Mouse (Mus musculus): ENCODE measurements around the gene Slc43a1.
"Not testable (repeated sequence)": the region's sequence is repeated elsewhere in the genome, so short reads cannot be mapped to it uniquely, and the experiment has no call there.

Gene Slc43a1

GRCm38 (mm10) chr2:84868521-84868943, 29.9 kb downstream of the Slc43a1 start:
- DNase-seq: peak; percentile 83

DNA sequence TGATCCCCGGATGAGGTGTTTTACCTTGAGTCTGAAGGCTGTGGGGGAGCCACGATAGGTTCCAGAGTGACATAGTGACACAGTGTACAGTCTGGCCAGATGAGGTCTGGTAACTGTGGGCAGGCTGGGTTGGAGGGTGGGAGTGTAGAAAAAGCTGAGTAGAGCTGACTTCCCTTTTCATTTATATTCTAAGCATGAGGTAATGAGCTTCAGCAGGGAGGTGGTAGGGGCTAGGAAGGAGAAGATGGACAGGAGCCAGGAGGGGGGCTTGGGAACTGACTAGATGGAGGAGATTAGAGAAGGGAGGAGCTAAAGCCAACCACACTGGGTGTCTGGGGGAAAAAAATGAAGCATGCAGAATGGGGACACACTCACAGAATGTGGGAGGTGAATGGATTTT, 30.3 kb downstream of the Slc43a1 start:
- DNase-seq: peak; percentile 50

GRCm38 (mm10) chr2:84870623-84871160, 32.0 kb downstream of the Slc43a1 start:
- DNase-seq: no peak

- DNase-seq: no peak
Observed at GRCm38 (mm10) chr2:84872105-84872716, 33.6 kb downstream of the Slc43a1 start.

DNA sequence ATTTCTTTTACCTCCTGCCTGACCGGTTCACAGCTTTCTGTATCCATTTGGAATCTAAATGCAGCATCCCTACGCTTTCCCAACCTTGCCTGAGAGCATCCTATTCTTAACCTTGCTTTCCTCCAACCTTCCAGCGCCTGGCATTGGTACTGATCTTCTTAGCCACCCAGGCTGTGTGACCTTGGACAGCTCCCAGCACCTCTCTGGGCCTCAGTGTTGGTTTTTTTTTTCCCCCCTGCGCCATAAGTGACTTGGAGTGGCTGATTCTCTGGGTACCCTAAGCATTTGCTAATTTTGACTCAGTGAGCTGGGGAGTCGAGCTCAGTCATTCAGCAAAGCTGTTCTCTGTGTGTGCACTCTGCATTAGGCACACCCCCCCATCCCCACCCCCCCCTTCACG, 37.2 kb downstream of the Slc43a1 start:
- no peak for DNase-seq

- DNase-seq: no peak
Observed at GRCm38 (mm10) chr2:84880590-84880989, 41.9 kb downstream of the Slc43a1 start.

DNA sequence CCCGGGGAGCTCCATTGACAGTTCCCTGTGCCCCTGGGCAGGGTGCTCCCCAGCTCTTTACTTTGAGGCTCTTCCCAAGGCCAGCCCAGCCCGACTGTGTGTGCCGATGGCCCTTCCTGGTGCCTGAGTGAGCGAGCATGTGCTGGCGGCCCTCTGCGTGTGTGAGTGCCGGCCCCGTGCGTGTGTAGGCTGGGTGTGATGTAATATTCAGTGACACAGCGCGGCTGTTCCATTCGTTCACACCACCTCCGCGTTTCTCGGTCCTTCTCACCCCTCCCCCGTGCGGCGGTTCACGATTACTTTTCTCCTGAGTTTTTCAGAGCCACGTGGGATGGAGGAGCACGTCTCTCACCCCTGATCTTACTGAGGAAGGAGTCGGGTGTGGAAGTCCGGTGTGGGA, 44.0 kb downstream of the Slc43a1 start:
- DNase-seq: peak; percentile 75

DNA sequence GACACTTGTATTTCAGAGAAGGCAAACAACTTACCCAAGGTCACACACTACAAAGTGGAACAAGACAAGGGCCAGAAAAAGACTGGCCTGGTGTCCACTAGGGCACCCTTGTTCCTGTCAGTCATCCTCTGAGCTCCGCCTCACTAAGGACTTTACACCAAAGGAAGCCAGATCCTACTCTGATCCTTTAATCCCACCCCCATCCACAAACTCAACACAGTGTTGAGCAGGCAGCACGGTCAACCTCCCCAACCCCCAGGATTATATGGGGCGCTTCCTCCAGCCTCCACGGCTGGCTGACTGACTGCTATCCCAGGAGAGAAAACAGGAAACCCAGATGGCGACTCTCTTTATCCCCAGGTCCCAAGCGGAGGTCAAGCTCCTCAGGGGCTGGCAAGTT, 44.4 kb downstream of the Slc43a1 start:
- no peak for DNase-seq

GRCm38 (mm10) chr2:84883530-84883929, 44.9 kb downstream of the Slc43a1 start:
- no peak for DNase-seq

DNA sequence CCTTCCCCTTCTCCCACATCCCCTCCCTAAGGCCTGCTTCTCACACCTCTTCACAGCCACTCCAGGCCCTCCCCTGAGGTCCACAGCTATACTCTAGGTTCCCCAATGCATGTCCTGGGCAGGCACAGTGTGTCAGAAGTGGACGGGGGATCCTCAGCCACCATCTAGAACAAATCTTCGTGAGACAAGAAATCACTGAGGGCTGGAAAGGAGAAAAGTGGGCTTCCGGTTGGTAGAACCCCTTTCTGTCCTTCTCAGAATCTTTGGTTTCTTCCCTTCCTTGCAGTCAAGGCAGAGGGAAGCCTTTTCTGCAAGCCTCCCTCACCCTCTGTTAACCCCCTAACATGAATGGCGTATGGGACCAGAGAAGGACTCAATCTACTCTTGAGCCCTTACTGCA, 45.3 kb downstream of the Slc43a1 start:
- DNase-seq: no peak

- no peak for DNase-seq
Observed at GRCm38 (mm10) chr2:84884611-84885010, 46.0 kb downstream of the Slc43a1 start.

- no peak for DNase-seq
Observed at GRCm38 (mm10) chr2:84885084-84886055, 46.7 kb downstream of the Slc43a1 start.

DNA sequence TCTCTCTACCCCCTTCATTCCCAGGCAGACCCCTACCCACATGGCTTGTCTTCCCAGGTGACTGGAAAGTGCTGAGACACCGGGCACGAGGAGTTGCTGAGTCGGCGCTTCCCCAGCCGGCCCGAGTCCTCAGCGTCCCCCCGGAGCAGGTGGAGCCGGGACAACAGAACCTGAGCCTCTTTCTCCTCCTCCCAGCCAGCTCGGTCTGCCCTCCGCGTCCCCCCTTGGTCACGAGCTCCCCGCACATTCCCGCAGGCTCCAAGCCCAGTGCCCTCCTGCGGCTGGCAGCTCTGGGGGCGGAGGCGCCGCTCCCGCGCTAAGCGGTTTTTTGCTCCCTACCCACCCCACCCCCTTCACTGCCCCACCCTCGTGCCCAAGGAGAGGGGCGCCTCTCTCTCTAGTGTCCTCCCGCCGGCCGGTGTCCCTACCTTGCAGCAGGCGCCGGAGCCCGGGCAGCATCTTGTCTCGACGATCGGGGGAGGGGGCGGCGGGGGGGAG, 47.6 kb downstream of the Slc43a1 start, which contains the start of gene Rtn4rl2:
Gene Rtn4rl2, minus strand, starts transcription at position 477 of the 498 bp plus-strand sequence.
- DNase-seq: peak; percentile 47

DNA sequence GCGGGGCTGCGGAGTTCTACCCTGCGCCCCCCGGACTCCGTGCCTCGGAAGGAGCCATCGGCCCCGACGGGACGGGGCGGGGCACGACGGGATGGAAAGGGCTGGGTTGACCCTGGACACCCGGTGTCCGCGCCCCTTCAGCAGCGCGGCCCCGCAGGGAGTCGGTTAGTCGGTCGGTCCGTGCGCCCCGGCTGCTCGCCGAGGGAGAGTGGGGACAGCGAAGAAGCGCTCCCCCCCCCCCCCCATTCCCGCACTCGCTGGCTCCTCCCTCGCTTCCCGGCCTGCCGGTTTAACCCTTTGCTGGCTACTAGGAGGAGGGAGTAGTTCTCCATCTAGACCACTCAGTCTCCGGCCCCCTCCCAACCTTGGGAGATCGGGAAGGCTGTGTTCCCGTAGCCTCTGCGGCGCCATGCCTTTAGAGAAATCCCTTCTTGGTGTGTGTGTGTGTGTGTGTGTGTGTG, 48.2 kb downstream of the Slc43a1 start:
- peak; percentile 63 for DNase-seq

GRCm38 (mm10) chr2:84887411-84888271, 49.0 kb downstream of the Slc43a1 start:
- no peak for DNase-seq

DNA sequence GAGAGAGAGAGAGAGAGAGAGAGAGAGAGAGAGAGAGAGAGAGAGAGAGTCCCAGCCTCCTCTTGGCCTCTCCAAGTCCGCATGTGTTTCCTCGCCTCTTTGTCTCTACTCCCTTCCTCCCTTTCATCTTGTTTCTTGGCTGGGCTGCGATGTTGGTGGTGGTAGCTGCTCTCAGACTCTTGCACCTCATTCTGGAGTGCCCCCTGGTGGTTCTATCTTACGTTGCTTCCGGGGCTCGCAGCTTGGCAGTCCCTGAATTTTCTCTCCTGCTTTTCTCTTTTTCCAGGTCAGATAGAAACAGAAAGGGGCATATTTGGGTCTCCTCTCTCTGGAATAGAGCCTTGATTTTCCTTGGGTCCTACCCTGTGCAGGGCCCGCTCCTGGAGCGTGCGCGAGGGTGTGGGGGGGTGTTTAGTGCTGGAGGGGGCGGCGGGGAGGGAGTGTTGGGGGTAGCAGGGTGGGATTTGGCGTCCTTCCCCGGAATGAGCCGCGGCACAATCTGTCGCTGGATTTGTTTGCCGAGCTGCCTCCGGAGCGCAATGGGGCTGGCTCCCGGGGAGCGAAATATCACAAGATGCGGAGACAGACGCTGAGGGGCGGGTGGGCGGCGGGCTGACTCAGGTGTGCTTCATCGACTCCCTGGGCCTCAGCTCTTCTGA, 50.1 kb downstream of the Slc43a1 start:
- DNase-seq: peak; percentile 78

GRCm38 (mm10) chr2:84889316-84890044, 50.8 kb downstream of the Slc43a1 start:
- DNase-seq: no peak

GRCm38 (mm10) chr2:84890045-84890340, 51.3 kb downstream of the Slc43a1 start:
- peak; percentile 81 for DNase-seq

GRCm38 (mm10) chr2:84893359-84893758, 54.7 kb downstream of the Slc43a1 start:
- DNase-seq: no peak

- no peak for DNase-seq
Observed at GRCm38 (mm10) chr2:84895495-84896198, 57.0 kb downstream of the Slc43a1 start.

DNA sequence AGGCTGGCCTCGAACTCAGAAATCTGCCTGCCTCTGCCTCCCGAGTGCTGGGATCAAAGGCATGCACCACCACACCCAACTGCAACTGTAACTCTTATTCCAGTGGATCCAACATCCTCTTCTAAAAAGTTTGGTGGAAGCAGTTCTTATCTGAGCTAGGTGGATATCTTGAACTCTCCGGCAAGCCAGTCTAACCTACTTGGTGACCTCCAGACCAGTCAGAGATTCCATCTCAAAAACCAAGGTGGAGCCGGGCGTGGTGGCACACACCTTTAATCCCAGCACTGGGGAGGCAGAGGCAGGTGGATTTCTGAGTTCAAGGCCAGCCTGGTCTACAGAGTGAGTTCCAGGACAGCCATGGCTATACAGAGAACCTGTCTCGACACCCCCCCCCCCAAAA, 58.0 kb downstream of the Slc43a1 start:
- not testable (repeated sequence) for DNase-seq
